Mouse (Mus musculus) G1E (cell line): Measurements from ENCODE around the gene Apbb2.

Experiments used
- CTCF ChIP-seq: IDR thresholded peaks from 2 replicates; pipeline ENCODE4 v1.5.1; 2012; ENCODE audit warnings: low read depth, low read length, inconsistent platforms, mixed read lengths
- TAL1 ChIP-seq: conservative IDR thresholded peaks from 2 replicates; pipeline ENCODE4 v1.6.1; 2012; ENCODE audit warnings: low read depth, low read length, inconsistent platforms, mixed read lengths

GRCm38 (mm10) chr5:66469685-66470084, 148.9 kb downstream of the Apbb2 start:
- TF ChIP-seq CTCF: no peak
- no peak for TF ChIP-seq TAL1
